Mouse (Mus musculus): ENCODE results near the gene Sfrp4.

- TF ChIP-seq POLR2A (IDR thresholded peaks at IDR 0.05; ENCODE audit: control insufficient read depth, low read depth, low read length) (no peak), CTCF (IDR thresholded peaks at IDR 0.05; ENCODE audit: control insufficient read depth, insufficient read depth, insufficient replicate concordance, low read depth, low read length) (no peak)
These were observed 51.1 kb downstream of the Sfrp4 start for GRCm38 (mm10) chr13:19674025-19674424.

Measured in testis, adult 2 months (tissue).